Mouse (Mus musculus) midbrain, embryonic 12.5 days (tissue): ENCODE measurements at regions not wholly inside any gene's neighbourhood (a gene's known extent, or its start where the extent isn't known, plus 50 kb on each side); places are given as distances from the start of the nearest gene placed in this dataset.

Source experiments
- ATAC-seq: fragments of 200-750 bp; cut with Nextera tagmentation; 2 replicates; pipeline ENCODE4 v1.8.0; 2017; ENCODE audit warnings: low read depth, moderate TSS enrichment, moderate library complexity; ENCODE audit not compliant: low FRiP score
- H3K27ac ChIP-seq: fragments of 300-500 bp; sonication (generic); replicated peaks from 2 replicates; pipeline ENCODE4 v1.5.1; 2016; ENCODE audit warnings: mild to moderate bottlenecking
- H3K27me3 ChIP-seq: fragments of 300-500 bp; sonication (generic); 2 replicates; pipeline ENCODE4 v1.6.1; 2016; ENCODE audit warnings: mild to moderate bottlenecking
- H3K36me3 ChIP-seq: fragments of 300-500 bp; sonication (generic); 2 replicates; pipeline ENCODE4 v1.6.1; 2016
- H3K4me1 ChIP-seq: fragments of 300-500 bp; sonication (generic); 2 replicates; pipeline ENCODE4 v1.6.1; 2016
- H3K4me2 ChIP-seq: fragments of 300-500 bp; sonication (generic); replicated peaks from 2 replicates; pipeline ENCODE4 v1.6.1; 2016; ENCODE audit warnings: mild to moderate bottlenecking, moderate library complexity
- H3K4me3 ChIP-seq: fragments of 300-500 bp; sonication (generic); 2 replicates; pipeline ENCODE4 v1.5.1; 2016; ENCODE audit warnings: mild to moderate bottlenecking
- H3K9ac ChIP-seq: fragments of 300-500 bp; sonication (generic); replicated peaks from 2 replicates; pipeline ENCODE4 v1.6.1; 2016; ENCODE audit warnings: mild to moderate bottlenecking, moderate library complexity
- H3K9me3 ChIP-seq: fragments of 300-500 bp; sonication (generic); 2 replicates; pipeline ENCODE4 v1.6.1; 2016; ENCODE audit warnings: mild to moderate bottlenecking
- WGBS: fragments of 180-500 bp; shearing (Covaris S2); methylation state at CpG from one replicate; pipeline ENCODE4 v1.1.7; 2016; 5-methylcytosine and 5-hydroxymethylcytosine counted together

- H3K4me3 ChIP-seq, result no peak overlapping the region
- H3K9ac ChIP-seq, result no peak overlapping the region
- 79% methylated on average over 1 of the region's 1 CpGs for WGBS
- H3K36me3 ChIP-seq, result no peaks in the 10 kb centered on the region
- no peak overlapping the region for H3K27ac ChIP-seq
- H3K4me2 ChIP-seq, result no peak overlapping the region
- no peak for ATAC-seq
- no peaks in the 10 kb centered on the region for H3K9me3 ChIP-seq
- no peaks in the 10 kb centered on the region for H3K27me3 ChIP-seq
- no peaks in the 10 kb centered on the region for H3K4me1 ChIP-seq
These were observed 381.3 kb downstream of the Nup35 start for GRCm38 (mm10) chr2:80998296-80998695.

GRCm38 (mm10) chr2:81007071-81007470 lies 390.0 kb downstream of the Nup35 start:
- 80% methylated on average over 11 of the region's 11 CpGs for WGBS

DNA sequence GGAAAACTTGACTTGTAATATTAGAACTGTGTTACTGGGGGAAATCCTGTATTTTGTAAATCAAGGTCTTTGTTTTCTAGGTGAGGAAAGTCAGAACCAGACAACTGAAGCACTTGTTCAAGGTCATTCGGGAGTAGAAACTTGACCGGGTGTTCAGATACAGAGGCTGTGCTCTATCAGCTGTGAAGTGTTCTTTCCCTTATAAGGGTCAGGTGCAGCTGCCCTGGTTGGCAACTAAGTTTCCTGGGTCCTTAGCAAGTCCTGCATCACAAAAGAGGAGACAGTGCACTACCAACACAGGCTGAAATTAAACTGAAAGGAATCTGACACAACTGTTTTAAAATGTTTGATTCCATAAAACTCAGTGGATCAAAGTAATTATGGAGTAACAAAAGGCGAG lies 406.6 kb downstream of the Nup35 start:
- no peak for ATAC-seq
- Histone ChIP-seq H3K36me3 (no peaks in the 10 kb centered on the region), H3K9ac (no peak overlapping the region), H3K9me3 (no peaks in the 10 kb centered on the region), H3K4me2 (no peak overlapping the region), H3K4me1 (no peaks in the 10 kb centered on the region), H3K4me3 (no peak overlapping the region), H3K27me3 (no peaks in the 10 kb centered on the region), H3K27ac (no peak overlapping the region)
- WGBS, result 78% methylated on average over 3 of the region's 3 CpGs

More at GRCm38 (mm10) chr2:81007071-81007470, 390.0 kb downstream of the Nup35 start:
- Histone ChIP-seq H3K4me2 (no peak overlapping the region), H3K4me1 (no peaks in the 10 kb centered on the region), H3K4me3 (no peak overlapping the region), H3K9me3 (no peaks in the 10 kb centered on the region), H3K27me3 (no peaks in the 10 kb centered on the region), H3K27ac (no peak overlapping the region), H3K36me3 (no peaks in the 10 kb centered on the region), H3K9ac (no peak overlapping the region)
- ATAC-seq, result no peak
